Mouse (Mus musculus) MEL (cell line): ENCODE results near the gene Zfp668.

Experiments used
- EP300 ChIP-seq, 2 experiments: IDR thresholded peaks; 2 replicates each; pipeline ENCODE4 v1.6.1; 2011; ENCODE audit warnings: improper control_type of control experiment in 2 of 2, low read length in 2 of 2, low read depth in 1 of 2, mild to moderate bottlenecking in 1 of 2
- ETS1 ChIP-seq: IDR thresholded peaks from 2 replicates; pipeline ENCODE4 v1.6.1; 2012; ENCODE audit warnings: low read depth, mild to moderate bottlenecking, inconsistent platforms, low read length, improper control_type of control experiment, moderate library complexity
- GABPA ChIP-seq: IDR thresholded peaks from 2 replicates; pipeline ENCODE4 v1.6.1; 2012; ENCODE audit warnings: low read depth, mild to moderate bottlenecking, inconsistent platforms, low read length, improper control_type of control experiment, moderate library complexity
- GATA1 ChIP-seq: IDR thresholded peaks from 2 replicates; pipeline ENCODE4 v1.6.1; 2011; ENCODE audit warnings: low read depth, low read length, improper control_type of control experiment
- KAT2A ChIP-seq: conservative IDR thresholded peaks from 2 replicates; pipeline ENCODE4 v1.6.1; 2012; ENCODE audit warnings: low read depth, low read length, improper control_type of control experiment, inconsistent platforms
- NELFE ChIP-seq: IDR thresholded peaks from 2 replicates; pipeline ENCODE4 v1.6.1; 2011; ENCODE audit warnings: low read depth, low read length, improper control_type of control experiment
- TAL1 ChIP-seq: IDR thresholded peaks from 2 replicates; pipeline ENCODE4 v1.6.1; 2012; ENCODE audit warnings: mild to moderate bottlenecking, inconsistent platforms, low read length, moderate library complexity, mixed read lengths

- TF ChIP-seq GABPA (no peak), NELFE (no peak), KAT2A (no peak), EP300 (IDR thresholded peaks at IDR 0.05; ENCODE audit: low read depth in 1 of 2, low read length in 2 of 2) (0 out of 4 replicates have a peak, but pooled peaks of 1 of the 2 experiments have one; percentile 3), ETS1 (no peak), GATA1 (peak; percentile 53), TAL1 (no peak)
Observed at GRCm38 (mm10) chr7:127897542-127897941, 20.9 kb upstream of the Zfp668 start.
